Mouse (Mus musculus): ENCODE measurements around the gene Prl8a9.

Prl8a9 gene

DNA sequence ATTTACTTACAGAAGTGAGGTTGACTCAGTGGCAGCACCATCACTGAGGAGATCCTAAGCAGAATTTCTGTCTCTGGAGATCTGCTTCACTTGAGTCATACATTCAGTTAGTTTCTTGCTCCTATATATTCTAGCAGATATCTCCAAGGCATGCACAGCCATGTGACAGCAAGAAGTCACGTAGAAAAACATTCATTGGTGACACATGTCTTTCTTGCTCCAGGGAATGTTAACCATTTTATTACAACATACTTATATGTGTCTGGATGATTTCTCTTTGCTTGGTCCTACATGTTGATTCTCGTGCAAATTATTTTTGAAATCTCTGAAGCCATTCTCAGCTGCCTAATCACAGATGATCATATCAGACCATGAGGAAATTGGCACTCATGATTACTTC, at the start of gene Prl8a9:
Prl8a9 (minus strand) TSS at position 101 of the 400 bp plus-strand sequence.
- in situ Hi-C loops (cut with MboI, MseI), result no loop called here

DNA sequence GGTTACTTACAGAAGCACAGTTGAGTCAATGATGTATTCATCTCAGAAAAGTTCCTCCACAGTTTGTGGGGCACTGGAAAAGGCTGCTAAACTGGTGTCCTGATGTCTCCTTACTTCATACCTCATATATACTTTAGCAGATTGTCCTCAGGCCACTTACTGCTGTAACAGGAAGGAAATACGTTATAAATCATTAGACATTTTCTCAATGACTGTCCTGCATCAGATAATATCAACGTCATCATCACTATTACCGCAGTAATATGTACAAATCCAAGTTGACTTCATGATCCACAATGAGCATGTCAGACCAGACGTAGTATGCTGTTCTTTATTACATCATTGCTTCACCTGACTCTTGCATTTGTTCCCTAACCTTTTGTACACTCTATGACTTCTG, 46.1 kb upstream of the Prl8a9 start, which contains the start of gene Prl7b1:
Prl7b1 (minus strand) TSS at position 101 of the 400 bp plus-strand sequence.
- in situ Hi-C loops (cut with MboI, MseI), result no loop called here

DNA sequence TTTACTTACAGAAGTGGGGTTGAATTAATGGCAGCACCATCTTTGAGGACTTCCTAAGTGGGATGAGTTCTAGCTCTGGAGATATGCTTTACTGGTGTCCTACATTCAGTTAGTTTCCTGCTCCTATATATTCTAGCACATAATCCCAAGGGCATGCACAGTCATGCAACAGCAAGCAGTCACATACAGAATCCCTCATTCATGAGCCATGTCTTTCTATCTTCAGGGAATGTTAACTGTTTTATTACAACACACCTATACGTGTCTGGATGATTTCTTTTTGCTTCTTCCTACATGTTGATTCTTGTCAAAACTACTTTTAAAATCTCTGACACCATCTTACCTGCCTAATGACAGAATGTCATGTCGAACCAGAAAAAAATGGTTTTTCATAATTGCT, 17.7 kb upstream of the Prl8a9 start, which contains the start of gene Prl8a1:
Prl8a1 (minus strand) TSS at position 101 of the 400 bp plus-strand sequence.
- in situ Hi-C loops (cut with MboI, MseI), result no loop called here

DNA sequence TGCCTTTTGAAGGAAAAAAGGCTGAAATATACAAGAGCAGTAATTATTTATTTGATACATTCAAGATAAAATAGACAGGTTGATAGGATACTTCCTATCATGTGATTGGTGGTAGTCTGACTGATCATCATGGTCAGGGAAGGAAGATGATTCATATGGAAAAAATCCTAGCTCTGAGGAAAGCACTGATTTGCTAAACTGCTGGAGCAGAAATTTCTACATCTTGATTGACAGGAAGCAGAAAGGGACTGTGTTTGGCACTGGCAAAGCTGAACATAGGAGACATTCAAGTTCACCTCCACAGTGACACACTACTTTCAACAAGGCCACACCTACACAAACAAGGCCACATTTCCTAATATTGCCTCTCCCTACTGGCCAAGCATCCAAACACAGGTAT, 11.1 kb downstream of the Prl8a9 start:
- in situ Hi-C loops (cut with MboI, MseI), result no loop called here

DNA sequence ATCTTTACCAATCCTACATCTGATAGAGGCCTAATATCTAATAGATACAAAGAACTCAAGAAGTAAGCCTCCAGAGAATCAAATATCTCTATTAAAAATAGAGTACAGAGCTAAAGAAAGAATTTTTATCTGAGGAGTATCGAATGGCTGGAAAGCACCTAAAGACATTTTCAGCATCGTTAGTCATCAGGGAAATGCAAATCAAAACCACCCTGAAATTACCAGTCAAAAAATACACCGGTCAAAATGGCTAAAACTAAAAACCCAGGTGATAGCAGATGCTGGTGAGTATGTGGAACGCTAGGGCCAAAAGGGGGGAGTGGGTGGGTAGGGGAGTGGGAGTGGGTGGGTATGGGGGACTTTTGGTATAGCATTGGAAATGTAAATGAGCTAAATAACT, 41.2 kb downstream of the Prl8a9 start:
- in situ Hi-C loops (cut with MboI, MseI), result no loop called here

DNA sequence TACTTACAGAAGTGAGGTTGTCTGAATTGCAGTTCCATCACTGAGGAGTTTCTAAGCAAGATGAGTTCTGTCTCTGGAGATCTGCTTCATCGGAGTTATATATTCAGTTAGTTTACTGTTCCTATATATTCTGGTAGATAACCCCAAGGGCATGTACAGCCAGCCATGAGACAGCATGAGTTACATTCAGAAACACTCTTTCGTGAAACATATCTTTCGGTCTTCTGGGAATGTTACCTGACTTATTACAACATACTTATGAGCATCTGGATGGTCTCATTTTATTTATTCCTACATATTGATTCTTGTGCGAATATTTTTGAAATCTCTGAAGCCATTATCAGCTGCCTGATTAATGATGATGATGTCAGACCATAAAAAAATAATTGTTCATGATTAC, 51.3 kb downstream of the Prl8a9 start, which contains the start of gene Prl8a8:
Prl8a8 (minus strand) TSS at position 101 of the 400 bp plus-strand sequence.
- in situ Hi-C loops (cut with MboI, MseI), result no loop called here

All from regulatory T cell (primary cell).